Mouse (Mus musculus): ENCODE results near the gene Dnmt1. TPM values are rescaled to one million over a fixed set of nuclear protein-coding genes. Genes with fewer than 3 reads are reported as not detected.

Gene Dnmt1
- total RNA-seq, 4 experiments from 2014 or later = 5.5 to 6.0 (median 5.8) TPM

DNA sequence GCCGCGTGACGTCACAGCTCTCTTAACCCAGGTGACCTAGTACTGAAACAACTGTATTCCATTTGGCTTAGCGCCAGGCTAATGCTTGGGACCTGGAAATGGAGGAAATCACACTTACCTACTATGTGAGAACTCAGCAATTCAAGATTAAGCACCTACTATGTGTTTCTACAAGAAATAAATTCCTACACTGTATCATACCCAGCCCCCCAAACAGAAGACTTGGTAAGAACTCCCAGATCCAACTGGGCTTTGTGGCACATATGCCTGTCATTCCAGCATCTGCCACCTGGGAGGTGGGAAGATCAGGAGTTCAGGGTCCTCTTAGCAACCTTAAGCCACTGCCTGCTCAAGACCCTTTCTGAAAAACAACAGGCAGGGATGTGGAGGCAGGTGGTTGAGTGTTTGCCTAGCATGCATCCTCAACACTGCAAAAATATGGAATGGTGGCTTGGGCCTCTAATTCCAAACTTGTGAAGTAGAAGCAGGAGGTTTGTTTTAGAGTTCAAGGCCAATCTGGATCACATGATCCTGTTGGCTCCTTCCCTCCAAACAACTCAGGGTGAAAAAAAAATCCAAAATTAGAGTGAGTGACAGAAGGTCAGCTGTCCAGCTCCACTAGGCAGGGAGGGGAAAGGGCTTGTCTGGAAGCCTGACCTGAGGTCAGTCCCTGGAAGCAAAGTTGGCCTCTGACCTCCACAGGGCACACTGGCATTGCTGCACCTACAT, 17.4 kb upstream of the Dnmt1 start:
- DNase-seq (ENCODE audit: low spot score in 2 of 2) = no peak

DNA sequence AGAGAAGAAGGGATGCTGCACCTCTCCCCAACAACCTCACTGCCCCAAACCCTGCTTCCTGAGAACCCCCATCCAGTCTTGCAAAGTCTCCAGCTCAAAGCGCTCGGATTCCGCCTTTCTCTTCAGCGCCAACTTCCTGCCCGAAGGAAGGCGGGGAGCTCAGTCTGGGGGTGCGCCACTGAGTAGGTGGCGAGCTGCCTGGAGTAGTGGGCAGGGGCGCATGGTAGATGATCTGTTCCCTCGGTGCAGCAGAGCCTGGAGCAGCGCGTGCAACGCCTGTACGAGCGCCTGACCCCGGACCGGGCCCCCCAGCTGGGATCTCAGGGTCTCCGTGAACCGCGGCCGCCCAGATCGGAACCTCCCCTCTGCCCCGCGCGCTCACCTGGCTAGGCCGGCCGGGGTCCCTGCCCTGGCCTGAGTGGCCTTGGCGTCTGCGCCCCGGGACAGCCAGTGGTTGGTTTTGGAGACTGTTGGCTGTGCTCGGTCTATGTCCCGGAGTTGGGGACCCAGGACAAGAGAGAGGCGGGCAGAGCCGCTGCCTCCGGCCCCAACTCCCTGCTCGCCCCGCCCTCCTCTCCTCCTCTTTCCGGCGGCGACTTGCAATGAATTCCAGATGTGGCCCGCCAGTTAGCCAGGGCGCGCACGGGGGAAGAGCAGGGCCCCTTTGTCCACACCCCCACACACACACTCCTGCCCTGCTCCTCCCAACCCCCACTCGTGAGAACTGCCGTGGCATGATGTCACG, 16.7 kb upstream of the Dnmt1 start, which contains the start of gene S1pr2:
TSS of gene S1pr2 (minus strand) at position 566 of the 745 bp plus-strand sequence.
- DNase-seq (ENCODE audit: low spot score in 2 of 2) = peak; percentile 72 to 82

DNA sequence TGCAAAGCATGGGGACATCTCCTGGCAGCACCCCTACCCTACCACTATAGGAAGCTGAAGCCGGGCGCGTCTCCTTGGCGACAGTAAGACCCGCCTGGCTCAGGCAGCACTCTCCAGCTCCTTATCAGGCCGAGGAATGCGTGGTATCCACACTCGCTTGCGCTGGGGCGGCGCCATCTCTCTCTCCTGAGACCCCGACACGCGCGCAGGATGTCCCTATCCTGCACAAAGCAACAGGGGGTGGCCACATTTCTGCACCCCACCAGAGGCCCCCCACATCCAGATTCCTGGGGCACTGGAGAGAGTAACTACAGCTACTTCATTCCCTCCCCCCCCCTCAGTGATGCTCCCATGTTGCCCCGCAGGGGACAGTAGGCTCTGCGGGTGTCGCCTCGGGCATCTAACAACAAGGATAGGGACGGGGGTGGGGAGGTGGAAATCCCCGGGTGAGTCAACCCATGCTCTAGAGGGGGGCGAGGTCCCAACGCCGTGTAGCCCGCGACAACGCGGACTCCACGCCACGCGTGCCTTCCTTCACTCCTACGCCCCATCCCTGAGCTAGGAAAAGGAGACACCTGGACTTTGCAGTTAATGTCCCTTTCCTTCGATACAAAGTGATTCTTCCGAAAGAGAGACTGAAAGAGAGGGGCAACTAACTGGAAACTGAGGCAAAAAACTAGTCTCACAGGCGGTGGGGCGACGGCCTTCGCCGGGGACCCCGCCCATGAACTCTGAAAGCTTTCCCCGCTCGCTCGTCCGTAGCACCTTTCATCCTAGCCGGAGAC, 15.9 kb upstream of the Dnmt1 start:
- DNase-seq (ENCODE audit: low spot score in 2 of 2) = no peak

DNA sequence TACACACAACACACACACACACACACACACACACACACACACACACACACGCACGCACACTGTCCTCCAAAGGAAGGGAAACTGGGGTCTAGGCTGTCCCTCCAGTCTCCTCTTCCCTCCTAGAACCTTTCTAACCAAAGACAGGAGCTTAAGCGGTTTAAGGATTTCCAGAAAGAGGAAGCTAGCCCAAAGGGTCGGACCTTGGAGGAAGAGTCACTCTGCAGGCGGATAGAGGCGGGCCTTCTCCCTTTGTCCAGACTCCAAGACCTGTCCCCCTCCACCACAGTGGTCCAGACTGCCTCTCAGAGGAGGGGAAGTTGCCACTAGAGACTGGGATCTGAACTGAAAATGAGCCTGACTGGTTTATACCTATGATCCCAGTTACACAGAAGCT, 14.0 kb upstream of the Dnmt1 start:
- no peak for DNase-seq (ENCODE audit: low spot score in 2 of 2)

DNA sequence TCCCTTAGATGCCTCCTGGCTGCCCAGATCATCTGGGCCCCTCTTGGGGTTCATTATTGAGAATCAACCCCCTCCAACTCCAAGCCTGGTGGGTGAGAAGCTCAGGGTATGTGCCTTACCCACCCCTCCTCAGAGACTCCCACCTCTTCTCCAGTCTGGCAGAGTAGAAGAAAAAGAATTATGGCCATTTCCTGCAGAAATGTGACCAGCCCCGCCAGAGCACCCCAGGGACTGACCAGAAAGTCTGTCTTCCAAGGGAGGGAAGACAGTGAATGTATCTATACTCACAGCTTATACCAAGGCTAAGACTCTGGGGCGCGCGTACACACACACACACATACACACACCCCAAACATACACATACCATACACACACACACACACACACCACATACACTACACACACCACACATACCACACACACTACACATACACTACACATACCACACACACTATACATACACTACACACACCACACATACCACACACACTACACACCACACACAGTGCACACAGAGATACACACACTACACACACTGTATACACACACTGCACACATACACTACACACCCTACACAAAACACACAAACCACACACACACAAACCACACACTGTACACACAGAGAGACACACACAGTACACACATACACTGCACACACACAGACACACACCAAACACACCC, 13.5 kb upstream of the Dnmt1 start:
- no peak for DNase-seq (ENCODE audit: low spot score in 2 of 2)

DNA sequence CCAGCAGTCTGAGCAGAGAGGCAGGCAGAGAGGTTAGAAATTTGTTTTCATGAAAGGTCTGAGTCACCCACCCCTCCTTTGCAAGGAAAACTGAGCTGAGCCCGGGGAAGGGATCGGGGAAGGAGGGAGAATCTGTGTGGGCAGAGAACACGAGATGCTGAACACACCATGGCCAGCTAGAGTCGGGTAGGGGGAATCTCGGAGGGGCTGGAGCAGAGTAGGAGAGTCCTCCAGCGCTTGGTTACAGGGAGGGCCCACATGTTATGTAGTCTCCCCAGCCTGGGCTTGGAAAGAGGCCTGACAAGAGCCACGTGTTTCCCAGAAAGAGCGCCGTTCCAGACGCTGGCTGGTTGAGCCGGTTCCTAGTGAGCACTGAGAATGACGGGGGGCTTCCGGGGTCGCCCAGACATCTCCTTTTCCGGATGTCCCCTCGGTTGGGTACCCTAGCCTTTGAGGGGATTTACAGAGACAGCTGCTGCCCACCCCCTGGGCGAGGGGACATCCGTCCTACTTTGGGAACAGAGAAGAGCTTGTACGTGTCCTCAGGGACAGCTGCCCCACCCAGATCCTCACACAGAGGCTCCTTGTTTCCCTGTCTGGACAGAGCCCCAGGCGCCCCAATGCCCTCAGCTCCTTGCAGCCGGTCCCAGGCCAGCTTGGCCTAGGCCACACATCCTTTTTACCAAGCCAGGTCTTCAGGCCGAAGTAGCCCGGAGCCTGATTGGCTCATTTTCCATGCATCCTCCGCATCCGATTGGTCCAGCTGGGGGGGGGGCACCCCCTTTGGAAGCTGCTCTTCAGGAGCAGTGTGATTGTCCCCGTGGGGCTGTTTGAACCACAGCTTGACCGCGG, 12.7 kb upstream of the Dnmt1 start:
- peak; percentile 37 to 52 for DNase-seq (ENCODE audit: low spot score in 2 of 2)

DNA sequence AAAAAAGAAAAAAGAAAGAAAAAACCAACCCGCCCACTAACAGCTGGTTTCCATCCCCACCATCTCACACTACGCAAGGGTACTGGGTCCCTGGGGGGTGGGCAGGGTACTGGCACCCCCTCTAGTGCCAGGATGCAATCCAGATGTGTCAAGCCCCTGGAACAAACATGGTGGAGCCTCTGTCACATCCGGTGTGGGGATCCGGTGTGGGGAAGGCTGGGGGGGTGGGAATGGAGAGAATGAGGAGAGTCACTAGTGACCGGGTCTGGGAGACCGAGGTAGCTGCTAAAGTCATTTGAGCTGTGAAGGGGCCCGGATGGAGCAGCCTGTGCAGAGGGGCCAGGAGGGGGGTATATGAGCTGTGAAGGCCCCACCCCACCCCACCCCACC, 12.1 kb upstream of the Dnmt1 start:
- peak; percentile 40 to 42 for DNase-seq (ENCODE audit: low spot score in 2 of 2)

DNA sequence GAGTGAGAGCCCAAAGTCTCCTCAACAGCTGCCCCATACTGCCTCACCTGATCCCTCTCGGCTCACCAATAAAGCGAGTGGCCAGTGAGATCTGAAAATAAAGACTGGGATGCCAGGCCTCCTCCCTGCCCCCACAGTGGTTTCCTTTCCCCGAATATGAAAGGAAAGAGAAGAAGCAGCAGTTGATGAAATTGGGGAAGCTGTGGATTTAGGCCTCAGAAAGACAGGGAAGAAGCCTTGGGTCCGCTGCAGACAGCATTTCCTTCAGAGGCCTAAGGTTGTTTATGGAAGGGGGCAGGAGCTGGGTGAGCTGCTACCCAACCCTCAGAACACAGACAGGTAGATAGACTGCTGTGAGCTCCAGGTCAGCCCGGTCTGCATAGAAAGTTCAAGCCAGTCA, 7.1 kb upstream of the Dnmt1 start:
- no peak for DNase-seq (ENCODE audit: low spot score in 2 of 2)

DNA sequence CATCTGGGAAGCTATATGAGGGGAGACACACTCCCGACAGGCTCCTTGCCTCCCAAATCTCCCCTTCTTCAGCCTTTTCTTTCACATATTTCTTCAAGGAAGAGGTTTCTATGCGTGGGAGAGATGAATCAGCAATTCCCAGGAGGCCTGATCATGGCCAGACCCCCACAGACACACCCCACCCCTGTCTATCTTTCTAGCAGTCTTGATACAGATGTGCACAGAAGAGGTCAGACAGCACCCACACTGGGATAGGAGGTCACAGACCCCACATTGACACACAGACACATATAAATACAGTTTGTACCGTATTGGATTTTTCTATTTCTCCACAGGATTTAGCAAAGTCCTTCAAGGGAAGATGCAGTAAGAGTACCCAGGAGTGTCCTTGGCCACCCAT, 6.3 kb upstream of the Dnmt1 start:
- no peak for DNase-seq (ENCODE audit: low spot score in 2 of 2)

DNA sequence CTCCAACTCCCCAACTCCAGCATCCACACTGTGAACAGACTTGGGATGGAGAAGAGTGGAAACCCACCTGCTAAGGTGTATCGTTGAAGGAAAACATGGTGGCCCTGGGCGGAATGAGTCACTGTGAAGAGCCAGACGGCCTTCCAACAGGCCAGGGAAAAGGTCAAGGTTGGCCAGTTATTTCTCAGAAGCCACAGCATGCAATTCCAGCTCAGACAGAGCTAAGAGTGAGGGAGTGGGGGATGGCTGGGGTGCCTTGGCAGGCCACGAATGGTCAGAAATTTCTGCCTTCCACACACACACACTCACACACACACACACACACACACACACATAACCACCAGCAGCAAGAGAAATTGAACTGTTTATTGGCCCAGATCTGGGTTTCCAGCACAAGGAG, 5.9 kb upstream of the Dnmt1 start:
- no peak for DNase-seq (ENCODE audit: low spot score in 2 of 2)

DNA sequence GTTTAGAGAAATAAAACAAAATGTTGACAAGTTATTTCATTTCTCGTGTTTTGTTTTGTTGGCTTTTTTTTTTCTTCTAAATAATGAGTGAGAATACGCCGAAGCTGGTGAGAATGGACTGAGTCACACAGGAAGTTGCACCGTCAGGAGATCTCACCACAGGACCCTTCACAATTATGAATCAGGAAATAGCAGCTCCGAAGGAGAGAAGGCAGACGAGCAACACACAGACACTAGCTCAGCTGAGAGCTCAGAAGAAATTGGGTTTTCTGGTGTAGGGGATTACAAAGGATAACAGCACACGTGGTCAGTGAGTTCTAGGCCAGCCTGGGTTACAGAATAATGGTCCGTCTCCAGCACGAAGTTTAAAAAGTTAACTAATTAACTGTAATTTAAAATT, 1.9 kb upstream of the Dnmt1 start:
- no peak for DNase-seq (ENCODE audit: low spot score in 2 of 2)

DNA sequence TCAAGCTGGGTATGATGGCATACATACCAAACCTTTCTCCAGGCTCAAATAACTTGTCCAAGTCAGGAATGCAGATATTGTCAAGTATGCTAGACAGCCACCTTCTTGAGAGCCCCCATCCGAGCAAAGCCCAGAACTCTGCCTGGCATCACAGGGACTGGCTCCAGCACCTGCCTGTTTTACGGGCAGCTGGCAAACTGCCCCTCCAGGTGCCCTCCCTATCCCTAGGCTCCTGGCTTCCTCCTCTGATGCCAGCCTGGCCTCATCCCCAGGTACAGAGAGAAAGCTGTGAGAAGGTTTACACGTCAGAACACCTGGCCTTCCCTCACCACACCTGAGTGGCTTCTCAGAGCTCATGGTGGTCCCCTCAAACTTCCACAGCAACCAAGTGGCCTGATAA, 2.7 kb downstream of the Dnmt1 start:
- no peak for DNase-seq (ENCODE audit: low spot score in 2 of 2)

DNA sequence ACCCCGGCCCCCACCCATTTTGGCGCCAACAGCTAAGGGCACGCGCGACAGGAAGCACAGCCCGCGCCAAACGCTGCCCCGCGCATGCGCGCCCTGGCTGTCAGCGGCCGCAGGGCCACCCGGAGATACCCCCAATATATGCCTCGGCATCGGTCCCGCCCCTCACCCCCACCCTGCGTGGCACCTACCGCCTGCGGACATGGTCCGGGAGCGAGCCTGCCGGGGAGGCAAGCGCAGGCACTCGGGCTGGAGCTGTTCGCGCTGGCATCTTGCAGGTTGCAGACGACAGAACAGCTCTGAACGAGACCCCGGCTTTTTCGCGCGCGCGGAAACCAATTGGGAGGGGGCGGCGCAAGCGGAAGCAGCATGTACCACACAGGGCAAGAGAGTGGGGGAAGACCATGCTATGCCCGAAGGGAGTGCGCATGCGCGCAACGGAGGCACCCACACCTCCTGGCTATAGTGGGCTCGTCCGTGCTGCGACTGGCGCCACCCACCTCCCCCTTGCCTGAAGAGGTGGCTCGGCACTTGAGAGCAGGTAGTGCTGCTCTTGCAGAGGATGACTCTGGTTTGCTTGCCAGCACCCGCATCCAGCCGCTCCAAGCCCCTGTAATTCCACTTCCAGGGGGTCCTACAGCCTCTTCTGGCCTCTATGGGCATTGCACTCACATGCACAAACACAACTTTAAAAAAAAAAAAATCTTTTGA, 7.0 kb downstream of the Dnmt1 start:
- peak; percentile 85 to 91 for DNase-seq (ENCODE audit: low spot score in 2 of 2)

DNA sequence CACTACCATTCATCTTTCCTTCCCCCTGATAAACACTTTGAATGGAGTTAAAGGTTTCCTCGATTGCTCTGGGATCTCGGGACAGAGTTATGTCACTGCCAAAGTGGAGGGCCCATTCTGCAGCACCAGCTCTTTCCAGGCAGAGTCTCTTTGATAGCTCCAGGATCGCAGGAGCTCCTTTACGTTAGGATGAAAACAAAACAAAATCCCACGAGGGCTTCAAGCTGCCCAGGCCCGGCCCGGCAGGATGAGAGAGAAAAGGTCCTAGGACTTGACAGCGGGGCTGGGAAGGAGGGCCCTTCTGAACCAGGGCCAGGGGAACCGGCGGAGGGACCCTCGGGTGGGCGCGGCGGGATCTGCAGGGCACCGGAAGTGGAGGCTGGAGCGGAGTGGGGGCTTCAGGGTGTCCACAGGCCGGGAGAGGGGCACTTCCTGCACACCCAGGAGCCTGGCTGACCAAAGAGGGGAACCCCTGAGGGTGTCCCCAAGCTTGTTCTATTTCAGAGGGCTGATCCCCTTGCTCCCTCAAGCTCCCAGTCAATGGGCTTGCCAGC, 7.6 kb downstream of the Dnmt1 start:
- no peak for DNase-seq (ENCODE audit: low spot score in 2 of 2)

DNA sequence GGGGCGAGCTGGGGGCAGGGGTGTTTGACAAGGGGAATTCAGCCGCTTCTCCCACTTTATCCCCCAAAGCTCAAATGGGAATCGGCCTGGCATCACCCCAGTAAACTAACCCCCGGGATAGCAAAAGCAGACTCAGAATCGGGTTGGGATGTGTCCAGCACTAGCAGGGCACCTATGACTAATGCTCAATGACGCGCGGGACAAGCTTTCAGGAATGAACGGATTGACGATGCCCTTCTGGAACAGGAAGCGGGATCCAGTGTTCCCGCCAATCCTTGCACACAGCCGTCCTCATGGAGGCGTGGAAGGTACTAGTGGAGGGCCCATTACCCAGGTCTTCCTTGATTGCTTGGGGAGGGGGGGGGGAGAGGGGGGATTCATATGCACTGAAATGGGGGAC, 8.2 kb downstream of the Dnmt1 start:
- DNase-seq (ENCODE audit: low spot score in 2 of 2) = no peak

DNA sequence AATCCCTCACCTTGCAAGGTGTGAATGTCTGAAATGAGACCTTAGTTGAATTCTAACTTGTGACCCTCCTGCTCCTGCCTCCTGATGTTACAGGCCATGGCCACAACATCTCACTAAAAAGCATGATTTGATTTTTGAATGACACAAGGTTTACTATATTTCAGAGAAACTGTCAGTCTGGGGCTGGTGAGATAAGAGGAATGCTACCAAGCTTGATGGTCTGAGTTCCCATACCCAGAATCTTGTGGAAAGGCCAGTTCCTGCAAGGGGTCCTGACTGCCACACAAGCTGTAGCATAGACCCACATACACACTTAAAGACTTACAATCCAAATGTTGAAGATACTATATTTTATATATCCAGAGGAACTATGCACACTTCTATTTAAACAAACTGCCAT, 9.3 kb downstream of the Dnmt1 start:
- no peak for DNase-seq (ENCODE audit: low spot score in 2 of 2)

DNA sequence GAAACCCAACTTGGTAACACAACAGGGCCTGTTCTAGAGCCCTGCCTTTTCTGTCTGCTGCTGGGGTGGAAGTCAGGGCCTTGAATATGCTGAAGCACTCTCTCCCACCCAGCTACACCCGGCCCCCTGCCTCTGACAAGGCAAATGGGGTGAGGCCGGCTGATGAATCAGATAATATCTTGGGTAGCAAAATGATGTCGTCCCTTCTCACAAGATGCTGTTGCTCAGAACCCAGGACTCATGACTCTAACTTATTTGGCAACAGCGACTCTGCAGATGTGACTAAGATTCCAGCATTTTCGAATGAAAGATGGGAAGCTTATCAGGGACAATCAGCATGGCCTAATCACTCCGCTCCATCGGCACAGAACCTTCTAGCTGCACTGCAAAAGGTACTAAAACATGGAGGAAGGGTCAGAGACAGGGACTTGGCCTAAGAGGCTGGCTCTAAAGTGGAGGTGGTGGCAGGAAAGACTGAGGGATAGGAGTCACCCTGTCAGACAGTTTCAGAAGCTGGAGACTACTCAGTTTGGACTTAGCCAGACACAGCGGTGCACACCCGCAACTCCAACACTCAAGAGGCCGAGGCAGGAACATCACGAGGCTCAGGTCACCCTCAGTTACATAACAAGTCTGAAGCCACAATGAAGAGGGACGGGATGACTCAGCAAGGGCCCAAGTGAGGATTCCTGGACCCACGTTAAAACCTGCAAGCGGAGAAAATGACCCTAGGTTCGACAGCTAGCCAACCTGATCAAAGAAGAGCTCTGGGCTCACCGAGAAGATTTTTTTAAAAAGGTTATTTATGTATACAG, 13.4 kb downstream of the Dnmt1 start:
- no peak for DNase-seq (ENCODE audit: low spot score in 2 of 2)

DNA sequence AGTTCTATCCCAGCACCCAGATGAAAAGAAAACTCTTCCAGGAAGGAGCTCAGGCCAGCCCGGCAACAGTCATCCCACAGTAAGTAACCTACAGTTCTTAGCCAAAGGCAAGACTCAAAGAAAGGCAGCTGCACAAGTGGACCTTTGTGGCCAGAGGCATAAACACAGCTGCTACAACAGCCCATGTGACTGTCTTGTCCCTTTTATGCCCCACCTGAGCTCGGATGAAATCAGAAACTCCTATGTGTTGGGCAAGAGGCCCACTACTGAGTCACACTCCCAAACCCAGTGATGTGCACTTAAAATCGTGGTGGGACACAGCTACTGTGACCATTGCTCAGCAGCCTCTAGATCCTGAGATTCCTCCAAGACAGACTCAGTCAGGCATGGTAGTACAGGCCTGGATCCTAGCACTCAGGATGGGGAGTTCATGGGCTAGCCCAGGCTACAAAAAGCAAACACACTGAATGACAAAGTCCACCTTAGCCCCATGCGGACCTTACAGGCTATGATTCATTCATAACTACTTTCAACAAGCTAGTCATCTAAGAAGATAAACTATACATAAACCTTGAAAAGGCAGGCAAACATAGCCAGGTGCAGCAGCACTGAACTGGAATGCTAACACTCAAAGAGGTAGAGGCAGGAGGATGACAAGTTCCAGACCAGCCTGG, 14.9 kb downstream of the Dnmt1 start:
- DNase-seq (ENCODE audit: low spot score in 2 of 2) = no peak

Data from gastrocnemius, adult 8-10 months (tissue).